Mouse (Mus musculus) liver, embryonic 11.5 days (tissue): ENCODE data around the gene Anln. TPM values are rescaled to one million over a fixed set of nuclear protein-coding genes. Genes with fewer than 3 reads are reported as not detected.

Source experiments
- ATAC-seq: fragments of 200-750 bp; cut with Nextera tagmentation; replicated peaks from 2 replicates; pipeline ENCODE4 v1.8.0; 2017; ENCODE audit warnings: moderate number of reproducible peaks, mild to moderate bottlenecking, moderate TSS enrichment, moderate library complexity; ENCODE audit not compliant: low FRiP score
- DNase-seq: peaks from one replicate; pipeline ENCODE4 v3.0.0-alpha.2; 2017; ENCODE audit warnings: low spot score
- H3K27ac ChIP-seq: fragments of 300-500 bp; sonication (generic); 2 replicates; pipeline ENCODE4 v1.5.1; 2014; ENCODE audit warnings: mild to moderate bottlenecking, low read depth, low read length, control low read depth
- H3K27me3 ChIP-seq: fragments of 300-500 bp; sonication (generic); replicated peaks from 2 replicates; pipeline ENCODE4 v1.6.1; 2014; ENCODE audit warnings: low read length, mixed read lengths; ENCODE audit not compliant: control insufficient read depth, insufficient read depth
- H3K36me3 ChIP-seq: fragments of 300-500 bp; sonication (generic); 2 replicates; pipeline ENCODE4 v1.6.1; 2014; ENCODE audit warnings: mild to moderate bottlenecking, low read length, moderate library complexity, mixed read lengths; ENCODE audit not compliant: control insufficient read depth, insufficient read depth
- H3K4me1 ChIP-seq: fragments of 300-500 bp; sonication (generic); replicated peaks from 2 replicates; pipeline ENCODE4 v1.6.1; 2014; ENCODE audit warnings: low read length, mixed read lengths; ENCODE audit not compliant: control insufficient read depth, insufficient read depth
- H3K4me2 ChIP-seq: fragments of 300-500 bp; sonication (generic); 2 replicates; pipeline ENCODE4 v1.6.1; 2014; ENCODE audit warnings: mild to moderate bottlenecking, control low read depth, moderate library complexity
- H3K4me3 ChIP-seq: fragments of 300-500 bp; sonication (generic); 2 replicates; pipeline ENCODE4 v1.5.1; 2014; ENCODE audit warnings: low read depth, low read length, control low read depth
- H3K9ac ChIP-seq: fragments of 300-500 bp; sonication (generic); 2 replicates; pipeline ENCODE4 v1.6.1; 2014; ENCODE audit warnings: low read depth, low read length, control low read depth
- H3K9me3 ChIP-seq: fragments of 300-500 bp; sonication (generic); 2 replicates; pipeline ENCODE4 v1.6.1; 2016; ENCODE audit warnings: low read length, inconsistent platforms, mixed read lengths; ENCODE audit not compliant: control insufficient read depth
- whole genome bisulfite sequencing: fragments of 180-500 bp; shearing (Covaris S2); extraction: QIAGEN DNeasy Blood & Tissue Kit; methylation state at CpG from one replicate; pipeline ENCODE4 v1.1.7; 2014; 5-methylcytosine and 5-hydroxymethylcytosine counted together
- polyA plus RNA-seq: library from polyadenylated mRNA; unstranded; fragments of >200 nt; fragmentation: Nextera tagmentation; extraction: Ambion mirVana; gene quantifications from 2 replicates; pipeline ENCODE4 v1.2.1, GENCODE M21; 2014

The Anln gene
- polyA plus RNA-seq, 1 experiment from 2014 or later: 42.6 TPM

GRCm38 (mm10) chr9:22366221-22366620 lies 22.8 kb downstream of the Anln start:
- no peaks in the 10 kb centered on the region for H3K4me1 ChIP-seq
- 77% methylated on average over 2 of the region's 2 CpGs for WGBS
- peaks cover 58% of the 10 kb centered on the region for H3K36me3 ChIP-seq
- ATAC-seq (no peak), DNase-seq (no peak)
- no peak overlapping the region for H3K4me2 ChIP-seq
- H3K9ac ChIP-seq: no peak overlapping the region
- no peaks in the 10 kb centered on the region for H3K27me3 ChIP-seq
- no peak overlapping the region for H3K4me3 ChIP-seq
- no peak overlapping the region for H3K27ac ChIP-seq
- no peaks in the 10 kb centered on the region for H3K9me3 ChIP-seq

- Histone ChIP-seq H3K27me3 (no peaks in the 10 kb centered on the region), H3K4me3 (no peak overlapping the region), H3K36me3 (peaks cover 60% of the 10 kb centered on the region), H3K9me3 (no peaks in the 10 kb centered on the region), H3K9ac (no peak overlapping the region), H3K4me1 (no peaks in the 10 kb centered on the region), H3K27ac (no peak overlapping the region), H3K4me2 (no peak overlapping the region)
- no peak for DNase-seq
- WGBS: 91% methylated on average over 6 of the region's 6 CpGs
- no peak for ATAC-seq
Observed at GRCm38 (mm10) chr9:22360916-22361315, 28.1 kb downstream of the Anln start.

- Histone ChIP-seq H3K9me3 (no peaks in the 10 kb centered on the region), H3K27ac (no peak overlapping the region), H3K4me2 (no peak overlapping the region), H3K4me3 (no peak overlapping the region), H3K27me3 (no peaks in the 10 kb centered on the region), H3K36me3 (peaks cover 55% of the 10 kb centered on the region), H3K9ac (no peak overlapping the region), H3K4me1 (no peaks in the 10 kb centered on the region)
- DNase-seq (no peak), ATAC-seq (no peak)
- WGBS: 92% methylated on average over 3 of the region's 3 CpGs
Observed at GRCm38 (mm10) chr9:22355919-22356318, 33.1 kb downstream of the Anln start.

- H3K36me3 ChIP-seq: peaks cover 46% of the 10 kb centered on the region
- 88% methylated on average over 5 of the region's 5 CpGs for WGBS
- no peak overlapping the region for H3K4me3 ChIP-seq
- no peak overlapping the region for H3K27ac ChIP-seq
- no peak overlapping the region for H3K9ac ChIP-seq
- H3K27me3 ChIP-seq: no peaks in the 10 kb centered on the region
- no peak for DNase-seq
- no peak for ATAC-seq
- H3K4me2 ChIP-seq: no peak overlapping the region
- H3K4me1 ChIP-seq: no peaks in the 10 kb centered on the region
- H3K9me3 ChIP-seq: no peaks in the 10 kb centered on the region
Observed at GRCm38 (mm10) chr9:22353901-22354300, 35.1 kb downstream of the Anln start.

- Histone ChIP-seq H3K4me1 (no peaks in the 10 kb centered on the region), H3K9me3 (no peaks in the 10 kb centered on the region), H3K4me3 (no peak overlapping the region), H3K4me2 (no peak overlapping the region), H3K9ac (no peak overlapping the region), H3K27me3 (no peaks in the 10 kb centered on the region), H3K27ac (no peak overlapping the region), H3K36me3 (peaks cover 44% of the 10 kb centered on the region)
- DNase-seq: no peak
- 90% methylated on average over 5 of the region's 5 CpGs for WGBS
- ATAC-seq: no peak
Observed at GRCm38 (mm10) chr9:22353465-22353864, 35.5 kb downstream of the Anln start.

GRCm38 (mm10) chr9:22340331-22340730 lies 48.7 kb downstream of the Anln start:
- DNase-seq: no peak
- no peaks in the 10 kb centered on the region for H3K4me1 ChIP-seq
- no peak for ATAC-seq
- H3K4me2 ChIP-seq: no peak overlapping the region
- H3K36me3 ChIP-seq: peaks cover 52% of the 10 kb centered on the region
- H3K9ac ChIP-seq: no peak overlapping the region
- WGBS: 89% methylated on average over 1 of the region's 1 CpGs
- no peak overlapping the region for H3K4me3 ChIP-seq
- H3K9me3 ChIP-seq: no peaks in the 10 kb centered on the region
- H3K27me3 ChIP-seq: no peaks in the 10 kb centered on the region
- H3K27ac ChIP-seq: no peak overlapping the region

- Histone ChIP-seq H3K27ac (no peak overlapping the region), H3K9me3 (no peaks in the 10 kb centered on the region), H3K9ac (no peak overlapping the region), H3K27me3 (no peaks in the 10 kb centered on the region), H3K36me3 (peaks cover 54% of the 10 kb centered on the region), H3K4me1 (no peaks in the 10 kb centered on the region), H3K4me2 (no peak overlapping the region), H3K4me3 (no peak overlapping the region)
- no peak for ATAC-seq
- 100% methylated on average over 2 of the region's 2 CpGs for WGBS
- DNase-seq: no peak
Observed at GRCm38 (mm10) chr9:22337217-22337616, 51.8 kb downstream of the Anln start.

- peak overlapping the region; percentile 58 for H3K27ac ChIP-seq
- peak overlapping the region; percentile 69 for H3K9ac ChIP-seq
- no peaks in the 10 kb centered on the region for H3K9me3 ChIP-seq
- peak overlapping the region; percentile 99 for H3K4me2 ChIP-seq
- H3K4me3 ChIP-seq: peak overlapping the region; percentile 61
- peak; percentile 94 for ATAC-seq
- peaks cover 7% of the 10 kb centered on the region for H3K36me3 ChIP-seq
- WGBS: 1% methylated on average over 32 of the region's 32 CpGs
- DNase-seq: peak; percentile 85
- no peaks in the 10 kb centered on the region for H3K27me3 ChIP-seq
- H3K4me1 ChIP-seq: peaks cover 11% of the 10 kb centered on the region
Observed at GRCm38 (mm10) chr9:22327475-22328387, 61.3 kb downstream of the Anln start.

- DNase-seq: no peak
- Histone ChIP-seq H3K9ac (peak overlapping the region; percentile 69), H3K9me3 (no peaks in the 10 kb centered on the region), H3K36me3 (peaks cover 7% of the 10 kb centered on the region; the same call in 1 of the 2 replicates), H3K4me2 (peak overlapping the region; percentile 99), H3K27me3 (no peaks in the 10 kb centered on the region), H3K4me3 (peak overlapping the region; percentile 61), H3K4me1 (peaks cover 12% of the 10 kb centered on the region), H3K27ac (no peak overlapping the region)
- ATAC-seq: no peak
- 36% methylated on average over 9 of the region's 9 CpGs for WGBS
Observed at GRCm38 (mm10) chr9:22327099-22327474, 61.9 kb downstream of the Anln start.
